Mouse (Mus musculus) myocyte (in vitro differentiated cells): Measurements from ENCODE around the gene Ric8a. TPM values are rescaled to one million over a fixed set of nuclear protein-coding genes. Genes with fewer than 3 reads are reported as not detected.

Experiments
- H3K27me3 ChIP-seq: one replicate; pipeline ENCODE4 v1.6.1; 2011; ENCODE audit not compliant: control insufficient read depth, insufficient read depth, insufficient read length
- H3K36me3 ChIP-seq: one replicate; pipeline ENCODE4 v1.6.1; 2011; ENCODE audit not compliant: control insufficient read depth, insufficient read depth
- H3K4me2 ChIP-seq: one replicate; pipeline ENCODE4 v1.6.1; 2011; ENCODE audit warnings: low read depth, control low read depth
- H3K4me3 ChIP-seq: one replicate; pipeline ENCODE4 v1.5.1; 2011; ENCODE audit warnings: mild to moderate bottlenecking, control low read depth, moderate library complexity
- H3K79me2 ChIP-seq: one replicate; pipeline ENCODE4 v1.6.1; 2011; ENCODE audit not compliant: control insufficient read depth, insufficient read depth
- H3ac ChIP-seq: one replicate; pipeline ENCODE4 v1.6.1; 2011; ENCODE audit not compliant: control insufficient read depth, insufficient read length
- CEBPB ChIP-seq: IDR thresholded peaks from 2 replicates; pipeline ENCODE4 v1.6.1; 2011; ENCODE audit warnings: mild to moderate bottlenecking, moderate library complexity; ENCODE audit not compliant: poor library complexity, insufficient read depth, severe bottlenecking
- E2F4 ChIP-seq: IDR thresholded peaks from one replicate; pipeline ENCODE4 v1.6.1; 2011; ENCODE audit warnings: mild to moderate bottlenecking, control low read depth, moderate library complexity; ENCODE audit not compliant: insufficient read depth
- MAX ChIP-seq: IDR thresholded peaks from one replicate; pipeline ENCODE4 v1.6.1; 2011; ENCODE audit warnings: low read depth, mild to moderate bottlenecking, control low read depth
- MYOD1 ChIP-seq, 3 experiments: IDR thresholded peaks; one replicate each; pipeline ENCODE4 v1.6.1; 2011; ENCODE audit warnings: control low read depth in 2 of 3, low read depth in 2 of 3, mild to moderate bottlenecking in 2 of 3, moderate library complexity in 1 of 3; ENCODE audit not compliant: insufficient read length in 2 of 3, control insufficient read depth in 1 of 3
- MYOG ChIP-seq, 3 experiments: IDR thresholded peaks; one replicate each; pipeline ENCODE4 v1.6.1; 2011; ENCODE audit warnings: control low read depth in 2 of 3, low read depth in 2 of 3, mild to moderate bottlenecking in 2 of 3; ENCODE audit not compliant: insufficient read length in 2 of 3, control insufficient read depth in 1 of 3, insufficient read depth in 1 of 3
- POLR2A ChIP-seq: IDR thresholded peaks from one replicate; pipeline ENCODE4 v1.6.1; 2011; ENCODE audit warnings: low read depth, mild to moderate bottlenecking, control low read depth, moderate library complexity; ENCODE audit not compliant: insufficient read length
- POLR2AphosphoS2 ChIP-seq: IDR thresholded peaks from one replicate; pipeline ENCODE4 v1.6.1; 2011; ENCODE audit warnings: low read depth, control low read depth; ENCODE audit not compliant: insufficient read length
- REST ChIP-seq: IDR thresholded peaks from one replicate; pipeline ENCODE4 v1.6.1; 2011; ENCODE audit warnings: mild to moderate bottlenecking, control low read depth, moderate library complexity; ENCODE audit not compliant: insufficient read depth, insufficient read length
- SRF ChIP-seq: IDR thresholded peaks from one replicate; pipeline ENCODE4 v1.6.1; 2011; ENCODE audit warnings: low read depth; ENCODE audit not compliant: control insufficient read depth, insufficient read length
- TCF12 ChIP-seq: IDR thresholded peaks from one replicate; pipeline ENCODE4 v1.6.1; 2011; ENCODE audit warnings: mild to moderate bottlenecking, control low read depth; ENCODE audit not compliant: poor library complexity, insufficient read depth, severe bottlenecking
- TCF3 ChIP-seq: IDR thresholded peaks from one replicate; pipeline ENCODE4 v1.6.1; 2011; ENCODE audit warnings: low read depth, control low read depth; ENCODE audit not compliant: insufficient read length
- USF1 ChIP-seq: IDR thresholded peaks from one replicate; pipeline ENCODE4 v1.6.1; 2011; ENCODE audit warnings: low read depth, mild to moderate bottlenecking, control low read depth, moderate library complexity
- polyA plus RNA-seq: library from polyadenylated mRNA; unstranded; fragments of >200 nt; fragmentation: generic; extraction: Trizol; gene quantifications from one replicate; pipeline ENCODE4 v1.2.1, GENCODE M21; 2012; ENCODE audit warnings: missing spikeins

Gene Ric8a
- polyA plus RNA-seq, 1 experiment = 123 TPM

DNA sequence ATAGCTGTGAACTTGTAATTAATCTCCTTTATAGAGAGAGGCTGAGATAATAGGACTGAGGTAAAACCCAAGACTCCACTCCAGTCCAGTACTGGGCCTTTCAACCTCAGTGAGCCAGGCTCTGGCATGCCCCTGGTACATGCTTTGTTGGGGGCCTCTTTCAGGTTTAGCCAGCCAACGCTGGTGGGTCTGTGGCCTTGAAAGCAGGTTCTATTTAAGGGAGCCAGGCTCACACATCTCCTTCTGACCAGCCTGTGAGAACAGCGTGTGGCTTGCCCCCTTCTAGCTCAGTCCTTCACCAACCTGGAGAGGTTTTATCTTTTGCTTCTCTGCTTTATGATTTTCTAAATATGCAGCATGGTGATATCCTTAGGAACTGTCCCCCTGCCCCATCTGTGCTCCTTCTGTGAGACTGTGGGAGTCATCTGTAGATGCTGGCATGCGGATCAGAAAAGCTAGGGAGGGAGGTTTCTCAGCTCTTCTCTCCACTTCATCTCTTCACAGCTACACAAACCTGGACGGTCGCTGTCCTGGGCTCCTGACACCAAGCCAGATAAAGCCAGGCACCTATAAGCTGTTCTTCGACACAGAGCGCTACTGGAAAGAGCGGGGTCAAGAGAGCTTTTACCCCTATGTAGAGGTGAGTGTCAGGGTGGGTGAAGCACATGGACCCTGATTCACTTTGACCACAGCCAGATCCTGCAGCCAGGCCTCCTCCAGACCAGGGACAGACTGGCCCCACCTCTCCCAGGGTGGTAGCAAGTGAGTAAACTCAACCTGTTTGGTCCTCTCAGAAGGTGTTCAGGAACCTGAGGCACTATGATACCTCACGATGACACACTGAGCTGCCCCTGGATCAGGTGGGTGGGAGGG is 20.3 kb upstream of the Ric8a start:
- Histone ChIP-seq H3K4me3 (no peak overlapping the region), H3ac (no peak overlapping the region), H3K36me3 (no peaks in the 10 kb centered on the region), H3K79me2 (no peaks in the 10 kb centered on the region), H3K4me2 (no peak overlapping the region), H3K27me3 (no peaks in the 10 kb centered on the region)
- TF ChIP-seq REST (no peak), POLR2A (no peak), POLR2AphosphoS2 (no peak), E2F4 (no peak), USF1 (no peak)

DNA sequence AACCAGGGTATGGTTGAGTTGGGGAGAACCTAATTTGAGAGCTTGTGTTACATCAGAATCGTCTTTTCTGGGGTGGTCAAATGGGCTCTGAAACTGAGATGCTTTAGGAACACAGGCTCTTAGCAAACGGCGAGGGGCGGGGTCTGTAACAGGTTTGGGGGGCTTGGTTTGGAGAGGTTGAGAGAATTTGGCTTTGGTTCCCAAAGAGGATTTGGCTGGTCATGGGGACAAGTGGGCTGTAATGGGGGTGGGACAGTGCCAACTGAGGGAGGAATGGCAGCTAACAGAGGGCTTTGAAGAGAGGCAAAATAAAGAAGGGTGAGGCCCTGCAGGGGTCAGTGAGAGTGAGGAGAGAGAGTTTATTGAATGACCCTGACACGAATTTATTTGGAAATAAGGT is 17.2 kb upstream of the Ric8a start:
- H3K79me2 ChIP-seq = no peaks in the 10 kb centered on the region
- TF ChIP-seq USF1 (no peak), MYOG (IDR thresholded peaks at IDR 0.05; ENCODE audit: control insufficient read depth in 1 of 3, insufficient read depth in 1 of 3, insufficient read length in 2 of 3, low read depth in 2 of 3) (no peak), CEBPB (no peak), TCF3 (no peak)
- no peak overlapping the region for H3K4me3 ChIP-seq
- H3ac ChIP-seq = no peak overlapping the region
- H3K27me3 ChIP-seq = peaks cover 6% of the 10 kb centered on the region
- H3K4me2 ChIP-seq = no peak overlapping the region
- no peaks in the 10 kb centered on the region for H3K36me3 ChIP-seq

DNA sequence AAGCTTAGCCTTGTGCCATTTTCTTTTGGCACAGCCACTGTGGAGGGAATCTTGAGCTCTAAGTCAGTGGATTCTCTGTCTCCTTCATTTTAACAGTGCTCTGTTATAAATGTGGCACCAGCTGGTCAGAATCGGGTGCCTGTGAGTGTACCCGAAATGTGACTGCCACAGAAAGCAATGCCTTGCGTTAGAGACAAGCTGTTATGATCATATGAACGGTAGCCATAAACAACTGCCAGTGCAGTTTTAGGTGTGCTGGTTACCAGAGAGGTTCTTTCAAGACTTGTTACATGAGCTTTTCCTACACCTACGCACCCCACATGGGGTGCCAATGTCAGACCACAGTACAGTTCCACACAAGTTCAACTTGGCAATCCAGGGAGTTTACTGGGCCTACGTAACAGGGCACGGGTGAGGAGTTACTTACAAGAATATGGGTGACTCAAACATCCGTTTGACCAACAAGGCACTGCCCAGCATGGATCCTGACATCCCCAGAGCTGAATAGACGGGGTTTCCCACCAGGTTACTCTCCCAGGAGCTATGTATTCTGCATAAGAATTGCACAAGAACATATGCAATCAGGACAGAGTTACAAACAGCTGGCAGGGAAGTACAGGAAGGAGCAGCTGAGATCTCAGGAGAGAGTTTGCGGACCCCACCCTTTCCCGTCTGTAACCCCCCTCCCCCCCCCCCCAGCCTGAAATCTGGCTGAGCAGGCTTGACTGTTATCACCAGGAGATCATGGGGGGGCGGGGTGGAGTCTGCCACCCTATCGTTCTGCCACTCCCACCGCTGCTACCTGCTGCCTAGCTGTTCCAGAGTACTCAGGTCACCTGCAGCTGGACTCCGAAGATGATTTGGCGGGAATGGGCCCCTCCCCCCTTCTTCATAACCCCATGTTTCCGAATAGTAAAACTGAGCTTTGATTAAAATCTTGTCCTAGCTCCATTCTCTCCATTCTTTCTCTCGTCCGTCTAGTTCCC is 15.7 kb upstream of the Ric8a start:
- Histone ChIP-seq H3K79me2 (no peaks in the 10 kb centered on the region), H3ac (no peak overlapping the region), H3K4me2 (peak overlapping the region; percentile 41), H3K4me3 (no peak overlapping the region), H3K27me3 (peaks cover 6% of the 10 kb centered on the region), H3K36me3 (no peaks in the 10 kb centered on the region)
- TF ChIP-seq SRF (no peak), POLR2AphosphoS2 (no peak), MYOG (IDR thresholded peaks at IDR 0.05; ENCODE audit: control insufficient read depth in 1 of 3, insufficient read depth in 1 of 3, insufficient read length in 2 of 3, low read depth in 2 of 3) (no peak), CEBPB (no peak), E2F4 (no peak), POLR2A (no peak), TCF3 (no peak)

DNA sequence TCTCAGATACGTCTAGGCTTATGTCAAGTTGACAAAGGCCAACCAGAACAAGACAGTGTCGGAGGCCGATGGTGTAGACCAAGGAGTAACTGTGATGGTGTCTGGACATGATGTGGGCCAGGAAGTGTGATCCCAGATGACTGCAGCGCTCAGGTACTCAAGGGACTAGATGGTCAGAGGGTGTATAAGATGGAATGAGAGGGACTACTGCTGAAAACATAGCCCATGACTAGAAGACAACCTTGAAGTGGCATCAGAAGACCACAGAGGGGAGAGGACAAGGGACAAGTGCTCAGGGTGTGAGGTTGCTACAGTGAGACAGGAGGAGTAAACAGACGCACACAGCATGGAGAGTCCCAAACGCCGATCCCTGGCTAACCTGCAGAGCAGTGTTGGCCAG is 13.0 kb upstream of the Ric8a start:
- peaks cover 12% of the 10 kb centered on the region for H3K27me3 ChIP-seq
- H3K4me2 ChIP-seq = no peak overlapping the region
- no peaks in the 10 kb centered on the region for H3K36me3 ChIP-seq
- H3K79me2 ChIP-seq = no peaks in the 10 kb centered on the region
- no peak for TF ChIP-seq POLR2AphosphoS2
- no peak for TF ChIP-seq CEBPB
- no peak for TF ChIP-seq MYOG (IDR thresholded peaks at IDR 0.05; ENCODE audit: control insufficient read depth in 1 of 3, insufficient read depth in 1 of 3, insufficient read length in 2 of 3, low read depth in 2 of 3)
- TF ChIP-seq TCF12 = no peak
- TF ChIP-seq POLR2A = no peak
- no peak overlapping the region for H3ac ChIP-seq
- H3K4me3 ChIP-seq = no peak overlapping the region

DNA sequence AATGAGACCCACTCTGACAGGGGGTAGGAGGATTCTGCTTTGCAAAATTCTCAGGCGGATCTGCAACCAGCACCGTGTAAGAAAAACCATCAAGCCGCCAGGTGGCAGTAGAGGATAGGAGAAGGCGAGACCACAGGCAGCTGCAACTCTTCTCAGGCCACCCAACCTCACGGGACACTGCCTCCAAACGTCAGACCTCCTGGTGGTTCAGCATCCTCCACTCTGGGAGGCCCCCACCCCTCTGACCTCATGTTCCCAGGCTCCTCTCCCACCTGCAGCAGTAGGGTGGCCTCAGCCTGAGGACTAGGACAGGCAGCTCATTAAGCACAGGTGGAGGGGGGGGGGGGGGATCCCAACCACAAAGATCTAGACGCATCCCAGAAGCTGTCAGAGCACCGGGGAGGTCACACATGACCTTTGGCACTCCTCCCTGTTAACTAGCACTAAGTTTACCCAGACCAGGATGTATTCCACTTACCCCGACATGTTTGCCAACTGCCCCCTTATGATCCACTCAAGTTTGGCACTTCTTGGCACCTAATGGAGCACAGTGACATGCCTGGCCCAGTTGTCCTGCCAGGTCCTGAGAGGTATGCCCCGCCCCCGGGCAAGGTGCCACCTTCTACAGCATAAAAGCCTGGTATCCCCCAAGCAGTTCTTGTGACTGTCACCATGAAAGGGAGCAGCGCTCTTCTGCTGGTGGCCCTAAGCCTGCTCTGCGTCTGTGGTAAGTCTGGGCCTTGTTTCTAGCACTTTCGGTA is 11.7 kb upstream of the Ric8a start, which contains the start of gene Scgb1c1:
Gene Scgb1c1, plus strand, starts transcription at position 643 of the 761 bp plus-strand sequence.
- Histone ChIP-seq H3K4me2 (no peak within 1 kb of the TSS), H3ac (no peak within 1 kb of the TSS), H3K4me3 (no peak within 1 kb of the TSS), H3K79me2 (no peaks in the 10 kb centered on the region), H3K27me3 (peaks cover 12% of the 10 kb centered on the region), H3K36me3 (no peaks in the 10 kb centered on the region)
- no peak for TF ChIP-seq MAX
- no peak for TF ChIP-seq E2F4
- TF ChIP-seq MYOG (IDR thresholded peaks at IDR 0.05; ENCODE audit: control insufficient read depth in 1 of 3, insufficient read depth in 1 of 3, insufficient read length in 2 of 3, low read depth in 2 of 3) = peak; percentile 3 to 71 (median 25)
- no peak for TF ChIP-seq TCF3
- peak; percentile 11 to 82 (median 57) for TF ChIP-seq MYOD1 (IDR thresholded peaks at IDR 0.05; ENCODE audit: control insufficient read depth in 1 of 3, insufficient read length in 2 of 3, low read depth in 2 of 3)
- TF ChIP-seq REST = no peak
